Mouse (Mus musculus): ENCODE measurements around the gene Gab1. TPM values are rescaled to one million over a fixed set of nuclear protein-coding genes. Genes with fewer than 3 reads are reported as not detected.

The Gab1 gene
- polyA plus RNA-seq, 1 experiment from 2014 or later, result 7.3 TPM

DNA sequence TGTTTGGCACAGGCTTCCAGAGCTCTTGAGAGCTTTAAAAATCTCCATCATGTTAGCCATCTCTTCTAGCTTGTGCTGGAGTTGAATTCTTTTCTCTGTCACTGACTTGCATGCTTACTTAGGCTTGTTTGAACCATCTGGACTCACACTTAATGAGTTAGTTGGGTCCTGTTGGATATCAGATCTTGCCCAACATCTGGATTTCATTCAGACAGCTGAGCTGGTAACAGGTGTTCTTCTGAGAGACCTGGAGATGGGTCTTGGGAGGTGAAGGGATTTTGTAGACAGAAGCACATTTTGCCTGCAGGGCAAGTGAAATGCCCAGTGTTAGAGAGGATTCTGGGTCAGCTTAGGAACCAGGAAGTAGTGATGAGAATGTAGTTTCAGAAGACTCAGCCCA is 19.0 kb upstream of the Gab1 start:
- H3K4me2 ChIP-seq (replicated peaks; ENCODE audit: low read depth), result no peak overlapping the region
- no peaks in the 10 kb centered on the region for H3K9me3 ChIP-seq (ENCODE audit: control insufficient read depth, low read length)
- H3K4me1 ChIP-seq (replicated peaks; ENCODE audit: control insufficient read depth, insufficient read depth), result no peaks in the 10 kb centered on the region
- H3K9ac ChIP-seq (ENCODE audit: low read length), result no peak overlapping the region
- no peak for TF ChIP-seq CTCF (IDR thresholded peaks at IDR 0.05; ENCODE audit: low read depth)
- H3K27ac ChIP-seq (replicated peaks), result no peak overlapping the region
- H3K27me3 ChIP-seq (ENCODE audit: control insufficient read depth, insufficient read depth, low read length), result no peaks in the 10 kb centered on the region
- ATAC-seq (ENCODE audit: low FRiP score, low TSS enrichment) (no peak), DNase-seq (ENCODE audit: low spot score) (no peak)
- no peak overlapping the region for H3K4me3 ChIP-seq (ENCODE audit: low read depth, low read length)
- no peaks in the 10 kb centered on the region for H3K36me3 ChIP-seq (ENCODE audit: control insufficient read depth, insufficient read depth, low read length)

DNA sequence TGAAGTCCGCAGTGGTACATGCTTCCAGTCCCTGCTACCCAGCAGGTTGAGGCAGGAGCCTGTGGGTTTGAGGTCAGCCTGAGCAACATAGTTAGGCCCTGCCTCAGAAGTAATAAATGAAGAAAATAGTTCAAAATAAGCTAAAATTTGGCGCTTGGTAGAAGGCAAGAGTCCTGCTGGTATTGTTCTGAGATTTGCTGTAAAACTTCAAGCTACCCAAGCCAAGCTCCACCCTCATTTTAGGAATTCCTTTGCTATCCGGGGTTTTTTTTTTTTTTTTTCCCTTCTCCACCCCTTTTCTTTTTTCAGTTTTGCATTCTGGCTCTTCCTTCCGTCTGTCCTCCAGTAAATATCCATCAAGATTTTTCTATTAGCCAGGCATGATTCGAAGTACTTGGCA is 15.7 kb upstream of the Gab1 start:
- H3K27me3 ChIP-seq (ENCODE audit: control insufficient read depth, insufficient read depth, low read length), result no peaks in the 10 kb centered on the region
- H3K27ac ChIP-seq (replicated peaks), result no peak overlapping the region
- 54% methylated on average over 5 of the region's 5 CpGs for WGBS
- DNase-seq (ENCODE audit: low spot score) (no peak), ATAC-seq (ENCODE audit: low FRiP score, low TSS enrichment) (no peak)
- H3K9me3 ChIP-seq (ENCODE audit: control insufficient read depth, low read length), result no peaks in the 10 kb centered on the region
- no peak overlapping the region for H3K4me2 ChIP-seq (replicated peaks; ENCODE audit: low read depth)
- H3K9ac ChIP-seq (ENCODE audit: low read length), result no peak overlapping the region
- no peaks in the 10 kb centered on the region for H3K36me3 ChIP-seq (ENCODE audit: control insufficient read depth, insufficient read depth, low read length)
- no peak overlapping the region for H3K4me3 ChIP-seq (ENCODE audit: low read depth, low read length)
- H3K4me1 ChIP-seq (replicated peaks; ENCODE audit: control insufficient read depth, insufficient read depth), result no peaks in the 10 kb centered on the region
- no peak for TF ChIP-seq EP300 (optimal IDR thresholded peaks at IDR 0.05)
- TF ChIP-seq CTCF (IDR thresholded peaks at IDR 0.05; ENCODE audit: low read depth), result no peak

- WGBS, result 31% methylated on average over 6 of the region's 6 CpGs
- Histone ChIP-seq H3K9ac (ENCODE audit: low read length) (no peak overlapping the region), H3K36me3 (ENCODE audit: control insufficient read depth, insufficient read depth, low read length) (no peaks in the 10 kb centered on the region), H3K27me3 (ENCODE audit: control insufficient read depth, insufficient read depth, low read length) (no peaks in the 10 kb centered on the region), H3K4me2 (replicated peaks; ENCODE audit: low read depth) (peak overlapping the region; percentile 21), H3K4me1 (replicated peaks; ENCODE audit: control insufficient read depth, insufficient read depth) (no peaks in the 10 kb centered on the region), H3K9me3 (ENCODE audit: control insufficient read depth, low read length) (no peaks in the 10 kb centered on the region), H3K4me3 (ENCODE audit: low read depth, low read length) (no peak overlapping the region), H3K27ac (replicated peaks) (no peak overlapping the region)
- no peak for TF ChIP-seq EP300 (optimal IDR thresholded peaks at IDR 0.05)
- peak; percentile 17; the same call in 1 of the 2 replicates for TF ChIP-seq CTCF (IDR thresholded peaks at IDR 0.05; ENCODE audit: low read depth)
- ATAC-seq (ENCODE audit: low FRiP score, low TSS enrichment), result no peak
- no peak for DNase-seq (ENCODE audit: low spot score)
These were observed 15.1 kb upstream of the Gab1 start for GRCm38 (mm10) chr8:80895397-80895796.

DNA sequence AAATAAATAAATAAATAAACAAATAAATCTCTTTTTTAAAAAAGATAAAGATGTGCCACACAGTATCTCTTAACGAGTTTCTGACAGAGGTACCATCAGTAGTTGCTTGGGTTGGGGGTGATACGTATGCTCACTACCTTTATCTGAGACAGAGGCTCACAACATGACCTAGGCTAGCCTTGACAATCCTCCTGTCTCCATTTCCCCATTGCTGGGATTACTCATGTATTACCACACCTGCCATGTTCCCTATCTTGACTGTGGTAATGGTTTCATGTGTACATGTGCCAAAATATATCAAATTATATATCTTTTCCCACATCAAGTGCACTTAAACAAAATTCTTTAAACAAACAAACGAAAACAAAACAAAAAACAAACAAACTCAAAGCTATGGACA is 14.2 kb upstream of the Gab1 start:
- no peak overlapping the region for H3K4me3 ChIP-seq (ENCODE audit: low read depth, low read length)
- 72% methylated on average over 3 of the region's 3 CpGs for WGBS
- no peak overlapping the region for H3K4me2 ChIP-seq (replicated peaks; ENCODE audit: low read depth)
- H3K9me3 ChIP-seq (ENCODE audit: control insufficient read depth, low read length), result no peaks in the 10 kb centered on the region
- no peaks in the 10 kb centered on the region for H3K27me3 ChIP-seq (ENCODE audit: control insufficient read depth, insufficient read depth, low read length)
- no peak for TF ChIP-seq CTCF (IDR thresholded peaks at IDR 0.05; ENCODE audit: low read depth)
- TF ChIP-seq EP300 (optimal IDR thresholded peaks at IDR 0.05), result no peak
- no peak for DNase-seq (ENCODE audit: low spot score)
- no peaks in the 10 kb centered on the region for H3K4me1 ChIP-seq (replicated peaks; ENCODE audit: control insufficient read depth, insufficient read depth)
- no peak overlapping the region for H3K9ac ChIP-seq (ENCODE audit: low read length)
- ATAC-seq (ENCODE audit: low FRiP score, low TSS enrichment), result no peak
- no peaks in the 10 kb centered on the region for H3K36me3 ChIP-seq (ENCODE audit: control insufficient read depth, insufficient read depth, low read length)
- no peak overlapping the region for H3K27ac ChIP-seq (replicated peaks)

DNA sequence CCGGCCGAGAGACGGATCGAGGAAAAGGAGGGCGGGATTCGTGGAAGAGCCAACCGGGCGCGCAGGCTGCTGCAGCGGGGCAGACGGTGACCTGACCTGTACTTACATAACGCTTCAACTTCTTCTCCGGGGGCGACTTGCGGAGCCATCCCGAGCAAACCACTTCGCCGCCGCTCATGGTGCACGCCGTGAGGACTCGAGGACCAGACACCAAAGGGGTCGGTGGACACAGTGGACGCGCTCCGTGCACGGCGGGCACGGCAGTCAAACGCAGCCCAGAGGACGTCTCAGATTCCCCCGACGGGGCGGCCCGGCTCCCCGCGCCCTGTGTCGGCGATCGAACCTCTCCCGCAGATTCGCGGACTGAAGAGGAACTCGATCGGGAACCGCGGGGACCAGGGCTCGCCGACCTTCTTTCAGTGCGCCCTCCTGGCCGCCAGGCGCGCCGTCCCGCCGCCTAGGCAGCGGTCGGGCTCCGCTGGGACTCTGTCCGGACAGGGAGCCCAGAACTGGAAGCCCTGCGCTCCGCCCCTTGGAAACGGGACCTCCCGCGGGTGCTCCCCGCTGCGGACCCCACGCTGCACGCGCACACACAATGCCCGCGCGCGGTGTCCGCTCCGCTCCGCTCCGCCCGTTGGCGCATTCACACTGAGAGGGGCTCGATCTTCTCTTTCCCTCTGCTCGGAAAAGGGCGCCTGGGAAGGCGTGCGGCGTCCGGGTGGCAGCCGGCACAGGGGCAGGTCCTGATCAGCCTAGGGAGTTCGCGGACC is 708 bp downstream of the Gab1 start:
- Histone ChIP-seq H3K4me1 (replicated peaks; ENCODE audit: control insufficient read depth, insufficient read depth) (peaks cover 3% of the 10 kb centered on the region; the same call in 1 of the 2 replicates), H3K9ac (ENCODE audit: low read length) (peak overlapping the region; percentile 92), H3K27me3 (ENCODE audit: control insufficient read depth, insufficient read depth, low read length) (no peaks in the 10 kb centered on the region), H3K36me3 (ENCODE audit: control insufficient read depth, insufficient read depth, low read length) (no peaks in the 10 kb centered on the region), H3K9me3 (ENCODE audit: control insufficient read depth, low read length) (no peaks in the 10 kb centered on the region), H3K4me3 (ENCODE audit: low read depth, low read length) (peak overlapping the region; percentile 85), H3K27ac (replicated peaks) (peak overlapping the region; percentile 97), H3K4me2 (replicated peaks; ENCODE audit: low read depth) (peak overlapping the region; percentile 77)
- TF ChIP-seq CTCF (IDR thresholded peaks at IDR 0.05; ENCODE audit: low read depth) (peak; percentile 67), EP300 (optimal IDR thresholded peaks at IDR 0.05) (no peak)
- DNase-seq (ENCODE audit: low spot score) (peak; percentile 82), ATAC-seq (ENCODE audit: low FRiP score, low TSS enrichment) (peak; percentile 83)
- WGBS, result under 1% methylated on average over 79 of the region's 90 CpGs

DNA sequence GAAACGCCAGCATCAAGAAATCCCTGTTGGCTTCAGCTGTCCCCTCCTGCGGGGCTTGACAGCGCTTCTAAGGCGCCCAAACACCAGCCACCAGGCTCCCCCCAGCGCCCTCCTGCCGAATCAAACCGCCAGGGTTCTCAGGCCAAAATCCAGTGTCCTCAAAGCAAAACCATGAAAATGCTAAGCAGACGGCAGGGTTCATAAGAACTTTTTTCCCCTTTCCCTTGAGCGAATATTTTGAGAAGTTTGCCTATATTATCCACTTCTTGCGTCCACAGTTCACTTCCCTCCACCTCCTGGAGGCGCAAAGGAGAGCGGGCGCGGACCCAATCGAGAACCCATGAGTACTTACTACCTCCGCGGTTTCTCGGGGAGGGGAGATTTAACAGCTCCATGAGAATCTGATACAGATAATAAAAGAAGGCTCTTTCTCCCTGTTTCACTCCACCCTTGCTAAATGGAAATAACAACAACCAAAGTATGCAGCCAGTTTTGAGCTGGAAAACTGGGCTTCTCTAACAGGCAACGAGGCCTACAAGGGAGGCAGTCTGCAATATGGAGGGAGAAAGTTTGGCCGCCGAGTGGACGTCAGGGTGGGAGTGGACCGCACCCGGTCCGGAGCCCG is 1.4 kb downstream of the Gab1 start:
- no peaks in the 10 kb centered on the region for H3K9me3 ChIP-seq (ENCODE audit: control insufficient read depth, low read length)
- H3K27ac ChIP-seq (replicated peaks), result peak overlapping the region; percentile 97
- DNase-seq (ENCODE audit: low spot score) (peak; percentile 72), ATAC-seq (ENCODE audit: low FRiP score, low TSS enrichment) (no peak)
- TF ChIP-seq CTCF (IDR thresholded peaks at IDR 0.05; ENCODE audit: low read depth), result peak; percentile 69
- TF ChIP-seq EP300 (optimal IDR thresholded peaks at IDR 0.05), result no peak
- peak overlapping the region; percentile 85 for H3K4me3 ChIP-seq (ENCODE audit: low read depth, low read length)
- H3K36me3 ChIP-seq (ENCODE audit: control insufficient read depth, insufficient read depth, low read length), result no peaks in the 10 kb centered on the region
- peak overlapping the region; percentile 92 for H3K9ac ChIP-seq (ENCODE audit: low read length)
- 1% methylated on average over 26 of the region's 26 CpGs for WGBS
- H3K27me3 ChIP-seq (ENCODE audit: control insufficient read depth, insufficient read depth, low read length), result no peaks in the 10 kb centered on the region
- peaks cover 3% of the 10 kb centered on the region; the same call in 1 of the 2 replicates for H3K4me1 ChIP-seq (replicated peaks; ENCODE audit: control insufficient read depth, insufficient read depth)
- peak overlapping the region; percentile 77 for H3K4me2 ChIP-seq (replicated peaks; ENCODE audit: low read depth)
